9 mouse cellular contexts compared by ENCODE assay signal in genomic region chr7:16944808-16945315, GRCm38 (mm10). TPM values are rescaled to one million over a fixed set of nuclear protein-coding genes. Genes with fewer than 3 reads are reported as not detected.
DNase-seq lines count a peak whose midpoint lies in the region; ATAC-seq and TF ChIP-seq lines count a peak whose summit lies in the region.
"Had no signal": no experiment of that assay in that cellular context is flagged by ENCODE, and none has a peak within 500 bp of the region (broad histone marks: within the 10 kb centered on the region; RNA-seq: fewer than 3 reads in every experiment).

No protein-coding gene starts in this region.

- H3K27ac ChIP-seq in layer of hippocampus, adult 2 months: peak overlapping the region; percentile 98
- peak overlapping the region; percentile 81 for H3K27ac ChIP-seq in embryonic facial prominence, embryonic 10.5 days (replicated peaks)
- peak overlapping the region; percentile 97 for H3K27ac ChIP-seq in hindbrain, embryonic 13.5 days
- peak overlapping the region; percentile 98 for H3K27ac ChIP-seq in midbrain, embryonic 16.5 days (ENCODE audit: low read length)
- H3K27ac ChIP-seq: macrophage had no signal

- peaks cover 57% of the 10 kb centered on the region for H3K27me3 ChIP-seq in embryonic facial prominence, embryonic 10.5 days (replicated peaks; ENCODE audit: low read depth, poor library complexity, severe bottlenecking)
- H3K27me3 ChIP-seq in hindbrain, embryonic 13.5 days: peaks cover 8% of the 10 kb centered on the region; the same call in 1 of the 2 replicates
- H3K27me3 ChIP-seq in midbrain, embryonic 16.5 days (ENCODE audit: control insufficient read depth, insufficient read depth, low read depth, low read length): no peaks in the 10 kb centered on the region

- TF ChIP-seq CTCF in layer of hippocampus, adult 2 months (conservative IDR thresholded peaks at IDR 0.05): no peak

- WGBS in embryonic facial prominence, embryonic 10.5 days: under 1% methylated on average over 22 of the region's 22 CpGs
- WGBS in hindbrain, embryonic 13.5 days: 1% methylated on average over 22 of the region's 22 CpGs
- WGBS in midbrain, embryonic 16.5 days: under 1% methylated on average over 22 of the region's 22 CpGs

- no peaks in the 10 kb centered on the region for H3K9me3 ChIP-seq in embryonic facial prominence, embryonic 10.5 days
- no peaks in the 10 kb centered on the region for H3K9me3 ChIP-seq in hindbrain, embryonic 13.5 days
- H3K9me3 ChIP-seq in midbrain, embryonic 16.5 days (replicated peaks; ENCODE audit: control insufficient read depth, low read length, poor library complexity, severe bottlenecking): no peaks in the 10 kb centered on the region

- H3K4me3 ChIP-seq in layer of hippocampus, adult 2 months: peak overlapping the region; percentile 87
- peak overlapping the region; percentile 68 for H3K4me3 ChIP-seq in embryonic facial prominence, embryonic 10.5 days
- peak overlapping the region; percentile 85 for H3K4me3 ChIP-seq in hindbrain, embryonic 13.5 days
- H3K4me3 ChIP-seq in midbrain, embryonic 16.5 days (ENCODE audit: low read depth, low read length): peak overlapping the region; percentile 78

- ATAC-seq in hindbrain, embryonic 13.5 days (ENCODE audit: low FRiP score): no peak; the same call in 1 of the 2 replicates
- peak; percentile 12 for ATAC-seq in midbrain, embryonic 16.5 days
- no peak for ATAC-seq in monocyte, adult 5-6 weeks (replicated peaks; ENCODE audit: insufficient number of reproducible peaks, low FRiP score, low TSS enrichment, poor library complexity, severe bottlenecking)

- DNase-seq in layer of hippocampus, adult 2 months (ENCODE audit: low spot score in 2 of 2): no peak
- no peak for DNase-seq in layer of hippocampus, adult 9-10 months (ENCODE audit: low spot score)
- DNase-seq in embryonic facial prominence, embryonic 10.5 days (ENCODE audit: low spot score): no peak
- DNase-seq in embryo, embryonic 9.5 days (ENCODE audit: extremely low spot score): no peak
- no peak for DNase-seq in thymus, postnatal 0 days (ENCODE audit: low spot score)

- no peaks in the 10 kb centered on the region for H3K36me3 ChIP-seq in embryonic facial prominence, embryonic 10.5 days (replicated peaks)
- peaks cover 10% of the 10 kb centered on the region; the same call in 1 of the 2 replicates for H3K36me3 ChIP-seq in hindbrain, embryonic 13.5 days
- no peaks in the 10 kb centered on the region for H3K36me3 ChIP-seq in midbrain, embryonic 16.5 days (ENCODE audit: control insufficient read depth, insufficient read depth, low read length)

- H3K4me1 ChIP-seq in embryonic facial prominence, embryonic 10.5 days: peaks cover 54% of the 10 kb centered on the region
- peaks cover 88% of the 10 kb centered on the region for H3K4me1 ChIP-seq in hindbrain, embryonic 13.5 days (replicated peaks)
- peaks cover 57% of the 10 kb centered on the region for H3K4me1 ChIP-seq in midbrain, embryonic 16.5 days (ENCODE audit: control insufficient read depth, insufficient read depth, low read length)

- peak overlapping the region; percentile 97 for H3K4me2 ChIP-seq in hindbrain, embryonic 13.5 days
- peak overlapping the region; percentile 78 for H3K4me2 ChIP-seq in midbrain, embryonic 16.5 days (ENCODE audit: low read length)

- H3K9ac ChIP-seq in hindbrain, embryonic 13.5 days: peak overlapping the region; percentile 93
- peak overlapping the region; percentile 96 for H3K9ac ChIP-seq in midbrain, embryonic 16.5 days (ENCODE audit: low read depth, low read length)

RNA-seq across cellular contexts. Expression of gene Pnmal2, which starts 0.4 kb away (rescaled TPM):
- 100 to 1,000 TPM; 348 to 373 TPM for total RNA-seq in layer of hippocampus, adult 2 months (2021)
- 2.9 and 4.6 TPM in 2 replicates for polyA plus RNA-seq in embryonic facial prominence, embryonic 10.5 days (2016; fragmentation: Nextera tagmentation; extraction: Ambion mirVana)
- 110 and 117 TPM in 2 replicates for polyA plus RNA-seq in hindbrain, embryonic 13.5 days (2015; fragmentation: Nextera tagmentation; extraction: Ambion mirVana)
- 186 and 206 TPM in 2 replicates for polyA plus RNA-seq in midbrain, embryonic 16.5 days (2015; fragmentation: Nextera tagmentation; extraction: Ambion mirVana)
- 0.10 TPM in 1 of 3 replicates, not detected in the others for total RNA-seq in monocyte, adult 5-6 weeks (2017)
- polyA plus RNA-seq in thymus, postnatal 0 days (2015; fragmentation: Nextera tagmentation; extraction: Ambion mirVana): 5.1 and 6.4 TPM in 2 replicates
- polyA plus RNA-seq: macrophage had no signal

RNA-seq across cellular contexts. Expression of gene Pnmal1, which starts 14.6 kb away (rescaled TPM):
- 100 to 1,000 TPM; 103 to 121 TPM for total RNA-seq in layer of hippocampus, adult 2 months (2021)
- 3.4 and 4.0 TPM in 2 replicates for polyA plus RNA-seq in embryonic facial prominence, embryonic 10.5 days (2016; fragmentation: Nextera tagmentation; extraction: Ambion mirVana)
- 42.0 and 44.5 TPM in 2 replicates for polyA plus RNA-seq in hindbrain, embryonic 13.5 days (2015; fragmentation: Nextera tagmentation; extraction: Ambion mirVana)
- 83.1 and 89.5 TPM in 2 replicates for polyA plus RNA-seq in midbrain, embryonic 16.5 days (2015; fragmentation: Nextera tagmentation; extraction: Ambion mirVana)
- not detected in 3 replicates for total RNA-seq in monocyte, adult 5-6 weeks (2017)
- polyA plus RNA-seq in thymus, postnatal 0 days (2015; fragmentation: Nextera tagmentation; extraction: Ambion mirVana): 0.04 TPM in 2 replicates
- polyA plus RNA-seq: macrophage had no signal

RNA-seq across cellular contexts. Expression of gene Calm3, which starts 20.9 kb away (rescaled TPM):
- 1,000 to 10,000 TPM; 2,074 to 2,160 TPM for total RNA-seq in layer of hippocampus, adult 2 months (2021)
- polyA plus RNA-seq in embryonic facial prominence, embryonic 10.5 days (2016; fragmentation: Nextera tagmentation; extraction: Ambion mirVana): 121 and 126 TPM in 2 replicates
- polyA plus RNA-seq in hindbrain, embryonic 13.5 days (2015; fragmentation: Nextera tagmentation; extraction: Ambion mirVana): 307 and 317 TPM in 2 replicates
- polyA plus RNA-seq in midbrain, embryonic 16.5 days (2015; fragmentation: Nextera tagmentation; extraction: Ambion mirVana): 405 and 443 TPM in 2 replicates
- total RNA-seq in monocyte, adult 5-6 weeks (2017): 169 to 298 TPM (median 195 TPM) in 3 replicates
- 201 and 212 TPM in 2 replicates for polyA plus RNA-seq in thymus, postnatal 0 days (2015; fragmentation: Nextera tagmentation; extraction: Ambion mirVana)

RNA-seq across cellular contexts. Expression of gene Gm42372, which starts 38.0 kb away (rescaled TPM):
- 10 to 100 TPM; 52.3 to 55.5 TPM for total RNA-seq in layer of hippocampus, adult 2 months (2021)
- 0.59 and 0.86 TPM in 2 replicates for polyA plus RNA-seq in embryonic facial prominence, embryonic 10.5 days (2016; fragmentation: Nextera tagmentation; extraction: Ambion mirVana)
- 3.7 and 4.4 TPM in 2 replicates for polyA plus RNA-seq in hindbrain, embryonic 13.5 days (2015; fragmentation: Nextera tagmentation; extraction: Ambion mirVana)
- polyA plus RNA-seq in midbrain, embryonic 16.5 days (2015; fragmentation: Nextera tagmentation; extraction: Ambion mirVana): 7.2 and 7.3 TPM in 2 replicates
- 0.49 to 0.75 TPM (median 0.67 TPM) in 3 replicates for total RNA-seq in monocyte, adult 5-6 weeks (2017)
- polyA plus RNA-seq in thymus, postnatal 0 days (2015; fragmentation: Nextera tagmentation; extraction: Ambion mirVana): 0.33 and 0.49 TPM in 2 replicates
- polyA plus RNA-seq: macrophage had no signal

RNA-seq across cellular contexts. Expression of gene Ptgir, which starts 38.6 kb away (rescaled TPM):
- under 1 TPM; 0.10 to 0.20 TPM for total RNA-seq in layer of hippocampus, adult 2 months (2021)
- polyA plus RNA-seq in embryonic facial prominence, embryonic 10.5 days (2016; fragmentation: Nextera tagmentation; extraction: Ambion mirVana): 0.52 and 0.64 TPM in 2 replicates
- polyA plus RNA-seq in hindbrain, embryonic 13.5 days (2015; fragmentation: Nextera tagmentation; extraction: Ambion mirVana): 0.78 and 0.83 TPM in 2 replicates
- polyA plus RNA-seq in midbrain, embryonic 16.5 days (2015; fragmentation: Nextera tagmentation; extraction: Ambion mirVana): 0.22 and 0.23 TPM in 2 replicates
- total RNA-seq in monocyte, adult 5-6 weeks (2017): 9.8 to 15.4 TPM (median 14.0 TPM) in 3 replicates
- 1.9 and 2.6 TPM in 2 replicates for polyA plus RNA-seq in thymus, postnatal 0 days (2015; fragmentation: Nextera tagmentation; extraction: Ambion mirVana)

Comparison
In these comparisons a context has a peak if more than half of its experiments do, and no peak if none do; other contexts are left out.
1. RNA of gene Pnmal2, which starts 0.4 kb away (polyA plus RNA-seq): 186 to 206 TPM in midbrain, embryonic 16.5 days and 110 to 117 TPM in hindbrain, embryonic 13.5 days; 5.1 to 6.4 TPM in thymus, postnatal 0 days and 2.9 to 4.6 TPM in embryonic facial prominence, embryonic 10.5 days; every median in the first group is over 10 times any median in the second.
2. Peak in every context shown above with its lines, with median percentiles within 50 percentile points of each other: H3K27ac ChIP-seq and H3K4me3 ChIP-seq.